Mouse (Mus musculus): ENCODE results near the gene Tmem181a. TPM values are rescaled to one million over a fixed set of nuclear protein-coding genes. Genes with fewer than 3 reads are reported as not detected.
"Not testable (repeated sequence)": the region's sequence is repeated elsewhere in the genome, so short reads cannot be mapped to it uniquely, and the experiment has no call there.

Tmem181a gene
- polyA plus RNA-seq (2015; fragmentation: Nextera tagmentation; extraction: Ambion mirVana), result 26.4 and 26.8 TPM in 2 replicates

DNA sequence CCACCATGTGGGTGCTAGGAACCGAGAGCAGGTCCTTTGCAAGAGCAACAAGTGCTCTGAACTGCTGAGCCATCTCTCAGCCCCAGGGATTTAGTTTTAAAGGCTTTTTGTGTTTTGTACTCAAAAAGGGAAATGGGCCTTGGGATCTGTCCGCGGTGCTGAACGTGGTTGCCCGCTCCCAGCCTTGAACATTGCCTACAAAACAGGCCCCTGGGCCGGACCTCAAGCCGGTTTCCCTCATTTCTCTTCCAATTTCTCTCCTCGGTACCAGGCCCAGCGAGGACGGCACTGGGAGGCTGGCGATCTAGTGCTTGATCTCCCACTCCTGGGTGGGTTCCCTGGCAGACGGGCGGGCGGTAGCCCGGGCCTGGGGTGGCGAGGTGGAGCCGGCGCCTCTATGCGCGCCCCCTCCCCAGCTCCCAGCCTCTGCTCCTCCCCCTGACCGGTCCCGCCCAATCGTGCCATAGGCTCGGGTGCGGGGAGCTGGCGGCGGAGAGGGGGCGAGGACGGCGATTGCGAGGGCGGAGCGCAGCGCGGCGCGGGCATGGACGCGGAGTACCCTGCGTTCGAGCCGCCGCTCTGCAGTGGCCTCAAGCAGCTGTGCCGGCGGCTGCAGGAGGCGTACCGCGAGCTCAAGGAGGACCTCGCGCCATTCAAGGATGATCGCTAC is at the start of gene Tmem181a:
Gene Tmem181a (plus strand): TSS at position 461 of the 670 bp plus-strand sequence.
- H3K4me2 ChIP-seq (replicated peaks; ENCODE audit: low read depth); H3K4me3 ChIP-seq (ENCODE audit: low read depth, low read length); H3K9me3 ChIP-seq (ENCODE audit: control insufficient read depth); ATAC-seq; H3K27me3 ChIP-seq (replicated peaks; ENCODE audit: control insufficient read depth, insufficient read depth, low read length); H3K4me1 ChIP-seq (replicated peaks; ENCODE audit: control insufficient read depth, insufficient read depth, low read length); H3K27ac ChIP-seq (ENCODE audit: low read depth, low read length); H3K9ac ChIP-seq (ENCODE audit: low read depth, low read length); H3K36me3 ChIP-seq (ENCODE audit: control insufficient read depth, insufficient read depth): not testable (repeated sequence)
- WGBS, result 0% methylated on average over 6 of the region's 51 CpGs

DNA sequence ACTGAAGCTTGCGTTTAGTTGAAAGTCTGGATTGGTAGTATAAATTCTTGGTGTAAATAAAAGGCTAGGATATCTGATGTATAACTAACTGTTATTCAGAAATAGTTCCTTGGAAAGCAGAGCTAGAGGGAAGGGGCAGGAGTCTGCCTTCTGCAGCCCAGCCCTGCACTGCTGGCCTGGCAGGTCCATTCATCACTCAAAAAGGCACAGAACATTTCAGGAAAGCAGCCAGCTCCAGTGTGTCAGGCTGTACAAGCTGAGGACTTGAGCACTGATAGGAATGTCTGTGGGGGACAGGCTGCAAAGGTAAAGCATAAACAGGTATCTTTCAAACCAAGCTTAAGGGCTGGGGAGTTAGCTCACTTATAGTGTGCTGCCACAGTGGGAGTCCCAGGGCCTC is 44.9 kb upstream of the Tmem181a start:
- 88% methylated on average over 1 of the region's 1 CpGs for WGBS
- no peak for TF ChIP-seq CTCF (IDR thresholded peaks at IDR 0.05; ENCODE audit: low read depth)

DNA sequence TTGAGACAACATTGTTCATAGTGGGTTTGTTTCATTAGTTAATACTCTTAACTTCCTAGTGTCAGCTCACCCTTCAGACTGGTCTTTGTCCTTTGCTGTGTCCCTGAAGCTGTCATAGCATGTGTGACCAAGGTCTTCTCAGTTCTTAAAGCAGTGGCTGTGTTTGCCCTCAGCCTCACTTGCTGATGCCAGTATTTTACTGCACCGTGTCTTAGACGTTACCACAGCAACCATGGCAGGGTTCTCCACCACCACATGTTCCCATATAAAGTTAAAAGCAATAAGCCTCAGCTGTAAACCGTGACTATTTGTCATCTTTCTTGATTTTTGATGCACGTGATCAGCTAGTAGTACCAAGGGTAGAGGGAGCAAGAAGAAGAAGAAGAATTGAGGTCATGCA is 41.0 kb upstream of the Tmem181a start:
- Histone ChIP-seq H3K4me1 (replicated peaks; ENCODE audit: control insufficient read depth, insufficient read depth, low read length) (no peaks in the 10 kb centered on the region), H3K27me3 (replicated peaks; ENCODE audit: control insufficient read depth, insufficient read depth, low read length) (no peaks in the 10 kb centered on the region), H3K36me3 (ENCODE audit: control insufficient read depth, insufficient read depth) (peaks cover 54% of the 10 kb centered on the region), H3K4me2 (replicated peaks; ENCODE audit: low read depth) (no peak overlapping the region), H3K4me3 (ENCODE audit: low read depth, low read length) (no peak overlapping the region), H3K9ac (ENCODE audit: low read depth, low read length) (no peak overlapping the region), H3K27ac (ENCODE audit: low read depth, low read length) (no peak overlapping the region), H3K9me3 (ENCODE audit: control insufficient read depth) (no peaks in the 10 kb centered on the region)
- no peak for TF ChIP-seq CTCF (IDR thresholded peaks at IDR 0.05; ENCODE audit: low read depth)
- WGBS, result 68% methylated on average over 4 of the region's 4 CpGs
- peak; percentile 4; the same call in 1 of the 2 replicates for ATAC-seq

More for the DNA sequence above, 44.9 kb upstream of the Tmem181a start:
- H3K4me1 ChIP-seq (replicated peaks; ENCODE audit: control insufficient read depth, insufficient read depth, low read length), result no peaks in the 10 kb centered on the region
- H3K9ac ChIP-seq (ENCODE audit: low read depth, low read length), result no peak overlapping the region
- peaks cover 49% of the 10 kb centered on the region for H3K36me3 ChIP-seq (ENCODE audit: control insufficient read depth, insufficient read depth)
- H3K27me3 ChIP-seq (replicated peaks; ENCODE audit: control insufficient read depth, insufficient read depth, low read length), result no peaks in the 10 kb centered on the region
- no peak overlapping the region for H3K4me3 ChIP-seq (ENCODE audit: low read depth, low read length)
- no peak overlapping the region for H3K4me2 ChIP-seq (replicated peaks; ENCODE audit: low read depth)
- no peak for ATAC-seq
- no peaks in the 10 kb centered on the region for H3K9me3 ChIP-seq (ENCODE audit: control insufficient read depth)
- no peak overlapping the region for H3K27ac ChIP-seq (ENCODE audit: low read depth, low read length)

GRCm38 (mm10) chr17:6216514-6216913 is 40.1 kb upstream of the Tmem181a start:
- TF ChIP-seq CTCF (IDR thresholded peaks at IDR 0.05; ENCODE audit: low read depth), result no peak
- H3K9ac ChIP-seq (ENCODE audit: low read depth, low read length), result no peak overlapping the region
- H3K4me1 ChIP-seq (replicated peaks; ENCODE audit: control insufficient read depth, insufficient read depth, low read length), result no peaks in the 10 kb centered on the region
- no peak overlapping the region for H3K4me3 ChIP-seq (ENCODE audit: low read depth, low read length)
- H3K27ac ChIP-seq (ENCODE audit: low read depth, low read length), result no peak overlapping the region
- no peaks in the 10 kb centered on the region for H3K9me3 ChIP-seq (ENCODE audit: control insufficient read depth)
- no peaks in the 10 kb centered on the region for H3K27me3 ChIP-seq (replicated peaks; ENCODE audit: control insufficient read depth, insufficient read depth, low read length)
- H3K36me3 ChIP-seq (ENCODE audit: control insufficient read depth, insufficient read depth), result peaks cover 54% of the 10 kb centered on the region
- WGBS, result 89% methylated on average over 10 of the region's 10 CpGs
- no peak for ATAC-seq
- no peak overlapping the region for H3K4me2 ChIP-seq (replicated peaks; ENCODE audit: low read depth)

GRCm38 (mm10) chr17:6232633-6233032 is 24.0 kb upstream of the Tmem181a start:
- not testable (repeated sequence) for H3K9me3 ChIP-seq (ENCODE audit: control insufficient read depth); ATAC-seq; H3K4me1 ChIP-seq (replicated peaks; ENCODE audit: control insufficient read depth, insufficient read depth, low read length); H3K36me3 ChIP-seq (ENCODE audit: control insufficient read depth, insufficient read depth); H3K4me2 ChIP-seq (replicated peaks; ENCODE audit: low read depth); H3K9ac ChIP-seq (ENCODE audit: low read depth, low read length); H3K4me3 ChIP-seq (ENCODE audit: low read depth, low read length); H3K27ac ChIP-seq (ENCODE audit: low read depth, low read length); H3K27me3 ChIP-seq (replicated peaks; ENCODE audit: control insufficient read depth, insufficient read depth, low read length)
- WGBS, result no CpG with 5 or more reads among the region's 7 CpGs

DNA sequence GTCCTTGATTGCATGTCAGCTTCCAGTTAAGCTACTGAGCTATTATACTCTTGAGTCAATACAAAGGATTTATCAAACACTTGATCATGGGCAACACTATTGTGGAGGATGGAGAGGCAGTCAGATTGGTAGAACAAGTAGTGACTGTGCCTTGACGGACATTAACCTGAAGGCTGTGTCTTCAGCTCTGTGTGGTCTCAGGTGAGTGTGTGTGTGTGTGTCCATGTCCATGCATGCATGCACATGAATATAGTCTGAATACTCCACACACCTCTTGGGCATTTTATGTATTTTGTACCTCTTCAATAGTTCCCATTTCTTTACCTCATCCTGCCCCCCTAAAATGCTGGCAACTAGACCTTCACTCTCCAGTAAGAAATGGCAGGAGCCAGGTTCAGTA is 5.4 kb upstream of the Tmem181a start:
- H3K9me3 ChIP-seq (ENCODE audit: control insufficient read depth); H3K4me3 ChIP-seq (ENCODE audit: low read depth, low read length); H3K36me3 ChIP-seq (ENCODE audit: control insufficient read depth, insufficient read depth); H3K4me2 ChIP-seq (replicated peaks; ENCODE audit: low read depth); ATAC-seq; H3K4me1 ChIP-seq (replicated peaks; ENCODE audit: control insufficient read depth, insufficient read depth, low read length); H3K27me3 ChIP-seq (replicated peaks; ENCODE audit: control insufficient read depth, insufficient read depth, low read length); H3K9ac ChIP-seq (ENCODE audit: low read depth, low read length); H3K27ac ChIP-seq (ENCODE audit: low read depth, low read length): not testable (repeated sequence)
- WGBS, result 100% methylated on average over 1 of the region's 1 CpGs

DNA sequence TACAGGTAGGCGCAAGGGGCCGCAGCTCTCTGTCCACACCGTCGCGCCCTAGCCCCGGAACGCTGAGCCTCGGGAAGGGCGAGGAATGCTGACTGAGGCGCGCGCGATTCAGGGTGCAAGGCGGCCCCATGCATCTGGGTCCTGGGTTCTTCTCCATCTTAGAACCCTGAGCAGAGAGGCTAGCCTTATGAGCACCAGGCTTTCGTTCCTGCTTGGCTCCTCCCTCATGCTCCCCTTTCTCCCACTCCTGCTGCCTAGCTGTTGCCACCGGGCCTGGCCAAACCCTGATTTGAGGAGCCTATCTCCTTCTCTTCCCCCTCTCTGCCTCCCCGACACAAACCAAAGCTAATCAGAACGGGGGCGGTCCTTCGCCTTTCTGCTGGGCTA is 403 bp downstream of the Tmem181a start:
- not testable (repeated sequence) for H3K4me3 ChIP-seq (ENCODE audit: low read depth, low read length); H3K9ac ChIP-seq (ENCODE audit: low read depth, low read length); H3K4me2 ChIP-seq (replicated peaks; ENCODE audit: low read depth); ATAC-seq; H3K27ac ChIP-seq (ENCODE audit: low read depth, low read length); H3K4me1 ChIP-seq (replicated peaks; ENCODE audit: control insufficient read depth, insufficient read depth, low read length); H3K27me3 ChIP-seq (replicated peaks; ENCODE audit: control insufficient read depth, insufficient read depth, low read length); H3K36me3 ChIP-seq (ENCODE audit: control insufficient read depth, insufficient read depth); H3K9me3 ChIP-seq (ENCODE audit: control insufficient read depth)
- WGBS, result 3% methylated on average over 5 of the region's 20 CpGs

- H3K4me1 ChIP-seq (replicated peaks; ENCODE audit: control insufficient read depth, insufficient read depth, low read length); H3K27me3 ChIP-seq (replicated peaks; ENCODE audit: control insufficient read depth, insufficient read depth, low read length); H3K36me3 ChIP-seq (ENCODE audit: control insufficient read depth, insufficient read depth); H3K9me3 ChIP-seq (ENCODE audit: control insufficient read depth): not testable (repeated sequence)
- WGBS, result under 1% methylated on average over 59 of the region's 84 CpGs
- Histone ChIP-seq H3K27ac (ENCODE audit: low read depth, low read length) (peak overlapping the region; percentile 50; the same call in 1 of the 2 replicates), H3K9ac (ENCODE audit: low read depth, low read length) (peak overlapping the region; percentile 59), H3K4me3 (ENCODE audit: low read depth, low read length) (peak overlapping the region; percentile 54), H3K4me2 (replicated peaks; ENCODE audit: low read depth) (peak overlapping the region; percentile 66)
- ATAC-seq, result peak; percentile 81
Measured at GRCm38 (mm10) chr17:6269876-6270831, 13.5 kb downstream of the Tmem181a start.

DNA sequence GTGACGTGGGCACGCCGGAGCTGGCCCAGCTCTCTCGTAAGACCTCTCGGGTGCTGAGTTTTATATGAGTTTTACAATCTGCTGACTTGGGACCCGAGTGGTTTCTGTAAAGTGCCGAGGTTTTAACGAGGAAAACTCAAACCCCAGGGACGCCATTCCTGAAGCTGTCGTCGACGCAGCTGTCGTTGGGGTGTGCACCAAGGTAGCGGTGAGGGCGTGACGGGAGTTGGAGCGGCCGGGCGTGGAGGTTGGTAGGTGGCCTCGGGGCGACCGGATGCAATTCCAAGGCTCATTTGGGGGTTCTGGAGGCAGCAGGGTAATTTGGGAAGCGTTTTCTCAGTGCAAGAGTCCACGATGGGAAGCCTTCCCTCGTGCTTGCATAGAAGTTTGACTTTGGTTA is 14.2 kb downstream of the Tmem181a start:
- H3K4me1 ChIP-seq (replicated peaks; ENCODE audit: control insufficient read depth, insufficient read depth, low read length); H3K9me3 ChIP-seq (ENCODE audit: control insufficient read depth); H3K27me3 ChIP-seq (replicated peaks; ENCODE audit: control insufficient read depth, insufficient read depth, low read length); H3K36me3 ChIP-seq (ENCODE audit: control insufficient read depth, insufficient read depth): not testable (repeated sequence)
- Histone ChIP-seq H3K4me3 (ENCODE audit: low read depth, low read length) (peak overlapping the region; percentile 54), H3K27ac (ENCODE audit: low read depth, low read length) (peak overlapping the region; percentile 50; the same call in 1 of the 2 replicates), H3K9ac (ENCODE audit: low read depth, low read length) (peak overlapping the region; percentile 59), H3K4me2 (replicated peaks; ENCODE audit: low read depth) (peak overlapping the region; percentile 66)
- under 1% methylated on average over 22 of the region's 25 CpGs for WGBS
- peak; percentile 57 for ATAC-seq
